Mouse (Mus musculus): Measurements from ENCODE around the gene Hist1h4d.
"Not testable (repeated sequence)": the region's sequence is repeated elsewhere in the genome, so short reads cannot be mapped to it uniquely, and the experiment has no call there.

Gene Hist1h4d

DNA sequence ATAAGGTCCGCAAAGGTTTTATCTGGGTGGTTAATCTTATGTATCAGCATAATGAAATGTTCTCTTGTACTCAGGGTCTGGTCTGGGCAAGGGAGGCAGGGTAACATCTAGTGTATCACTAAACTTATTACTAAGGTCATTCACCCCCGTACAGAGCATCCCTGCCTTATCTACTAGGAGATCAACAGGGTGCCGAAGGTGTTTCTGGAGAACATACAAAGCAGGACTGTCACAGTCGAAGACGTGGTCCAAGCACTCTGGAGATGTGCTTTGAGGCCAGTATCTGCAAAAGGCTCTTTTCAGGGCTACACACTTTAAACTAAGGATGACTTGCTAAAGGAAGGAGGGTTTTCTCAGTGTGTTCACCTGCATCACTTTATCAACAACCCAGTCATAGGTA lies 34.7 kb upstream of the Hist1h4d start:
- in situ Hi-C loops (cut with MboI; ENCODE audit: low pct_unique_long_range_greater_than_20kb in 1 of 2, low sequenced_read_pairs in 2 of 2, unreplicated experiment in 1 of 2) = no loop called here

DNA sequence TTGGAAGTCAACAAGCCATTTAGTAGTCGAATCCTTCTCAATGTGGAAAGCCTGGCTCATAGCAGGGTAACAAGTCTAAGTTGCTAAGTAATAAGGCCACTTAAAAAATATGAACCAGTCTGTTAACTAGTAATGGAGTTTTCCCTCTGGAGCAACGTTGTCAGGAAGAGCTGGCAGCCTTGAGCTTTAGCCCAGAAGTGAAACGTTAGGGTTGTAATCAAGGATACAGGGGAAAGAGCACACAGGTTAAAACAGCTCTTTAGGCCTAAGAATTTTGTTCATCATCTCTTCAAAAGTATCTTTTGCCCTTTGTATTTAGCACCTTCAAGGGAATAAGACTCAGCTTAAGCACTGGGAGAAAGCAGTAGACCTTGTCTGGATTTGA lies 30.6 kb upstream of the Hist1h4d start:
- in situ Hi-C loops (cut with MboI; ENCODE audit: low pct_unique_long_range_greater_than_20kb in 1 of 2, low sequenced_read_pairs in 2 of 2, unreplicated experiment in 1 of 2) = no loop called here

GRCm38 (mm10) chr13:23551146-23551834 lies 30.1 kb upstream of the Hist1h4d start, which contains the start of gene Hist1h4f:
Hist1h4f (minus strand) TSS chr13:23551648.
- in situ Hi-C loops (cut with MboI; ENCODE audit: low pct_unique_long_range_greater_than_20kb in 1 of 2, low sequenced_read_pairs in 2 of 2, unreplicated experiment in 1 of 2) = not testable (repeated sequence)

- in situ Hi-C loops (cut with MboI; ENCODE audit: low pct_unique_long_range_greater_than_20kb in 1 of 2, low sequenced_read_pairs in 2 of 2, unreplicated experiment in 1 of 2) = no loop called here
These were observed 29.2 kb upstream of the Hist1h4d start for GRCm38 (mm10) chr13:23551931-23552914.

DNA sequence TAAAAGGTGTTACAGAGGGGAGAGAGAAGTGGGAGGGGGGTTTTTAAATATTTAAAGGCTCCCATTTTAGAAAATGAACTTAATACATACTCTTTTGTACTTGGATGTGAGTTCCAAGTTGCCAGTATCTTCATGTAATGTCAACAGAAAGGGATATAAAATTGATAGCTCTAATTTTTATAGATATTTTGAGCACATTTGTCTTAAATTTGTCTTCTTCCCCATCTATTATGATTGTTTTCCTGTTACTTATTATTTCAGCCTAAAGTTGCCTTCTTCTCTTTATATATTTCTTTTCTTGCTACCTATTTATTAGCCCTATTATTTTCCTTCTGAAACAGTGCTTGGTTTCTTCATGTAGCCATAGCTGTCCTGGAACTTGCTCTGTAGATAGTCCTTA lies 28.4 kb upstream of the Hist1h4d start, which contains the start of gene Hist1h1d:
Gene Hist1h1d, plus strand, starts transcription at position 301 of the 400 bp plus-strand sequence.
- in situ Hi-C loops (cut with MboI; ENCODE audit: low pct_unique_long_range_greater_than_20kb in 1 of 2, low sequenced_read_pairs in 2 of 2, unreplicated experiment in 1 of 2) = no loop called here

DNA sequence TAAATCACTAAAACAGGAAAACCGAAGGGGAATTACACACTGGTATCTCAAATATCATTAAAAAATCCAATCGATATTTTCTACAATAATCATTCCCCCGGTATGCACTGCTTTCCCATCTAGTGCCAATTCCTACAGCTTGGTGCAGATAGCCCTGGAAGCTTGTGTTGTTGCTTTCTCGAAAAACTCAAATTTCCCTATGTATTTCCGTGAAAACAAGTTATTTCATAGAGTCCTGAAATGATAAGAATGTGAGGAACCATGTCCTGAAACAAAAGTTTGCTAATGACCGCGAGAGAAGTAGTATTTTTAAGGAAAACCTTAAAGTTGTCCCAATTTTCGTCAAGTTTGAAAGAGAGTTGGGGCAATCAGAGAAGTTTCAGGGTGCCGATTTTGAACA lies 27.0 kb upstream of the Hist1h4d start:
- in situ Hi-C loops (cut with MboI; ENCODE audit: low pct_unique_long_range_greater_than_20kb in 1 of 2, low sequenced_read_pairs in 2 of 2, unreplicated experiment in 1 of 2) = no loop called here

DNA sequence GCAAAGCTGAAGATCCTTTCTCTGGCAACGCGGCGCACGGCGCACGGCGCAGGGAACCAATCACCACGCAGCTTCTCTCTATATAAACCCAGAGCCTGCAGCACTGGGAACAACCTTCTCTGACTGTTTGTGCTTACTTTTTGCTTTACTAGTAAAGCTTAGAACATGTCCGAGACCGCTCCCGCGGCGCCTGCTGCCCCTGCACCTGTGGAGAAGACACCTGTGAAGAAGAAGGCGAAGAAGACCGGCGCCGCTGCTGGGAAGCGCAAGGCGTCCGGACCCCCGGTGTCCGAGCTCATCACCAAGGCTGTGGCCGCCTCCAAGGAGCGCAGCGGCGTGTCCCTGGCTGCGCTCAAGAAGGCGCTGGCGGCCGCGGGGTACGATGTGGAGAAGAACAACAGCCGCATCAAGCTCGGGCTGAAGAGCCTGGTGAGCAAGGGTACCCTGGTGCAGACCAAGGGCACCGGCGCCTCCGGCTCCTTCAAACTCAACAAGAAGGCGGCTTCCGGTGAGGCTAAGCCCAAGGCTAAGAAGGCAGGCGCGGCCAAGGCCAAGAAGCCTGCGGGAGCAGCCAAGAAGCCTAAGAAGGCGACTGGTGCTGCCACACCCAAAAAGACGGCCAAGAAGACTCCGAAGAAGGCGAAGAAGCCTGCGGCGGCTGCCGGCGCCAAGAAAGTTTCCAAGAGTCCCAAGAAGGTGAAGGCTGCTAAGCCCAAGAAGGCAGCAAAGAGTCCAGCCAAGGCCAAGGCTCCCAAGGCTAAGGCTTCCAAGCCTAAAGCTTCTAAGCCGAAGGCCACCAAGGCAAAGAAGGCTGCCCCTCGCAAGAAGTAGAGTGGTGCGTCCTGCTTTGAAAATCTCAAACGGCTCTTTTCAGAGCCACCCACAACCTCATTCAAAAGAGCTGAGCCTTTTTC lies 26.2 kb upstream of the Hist1h4d start:
- in situ Hi-C loops (cut with MboI; ENCODE audit: low pct_unique_long_range_greater_than_20kb in 1 of 2, low sequenced_read_pairs in 2 of 2, unreplicated experiment in 1 of 2) = no loop called here

DNA sequence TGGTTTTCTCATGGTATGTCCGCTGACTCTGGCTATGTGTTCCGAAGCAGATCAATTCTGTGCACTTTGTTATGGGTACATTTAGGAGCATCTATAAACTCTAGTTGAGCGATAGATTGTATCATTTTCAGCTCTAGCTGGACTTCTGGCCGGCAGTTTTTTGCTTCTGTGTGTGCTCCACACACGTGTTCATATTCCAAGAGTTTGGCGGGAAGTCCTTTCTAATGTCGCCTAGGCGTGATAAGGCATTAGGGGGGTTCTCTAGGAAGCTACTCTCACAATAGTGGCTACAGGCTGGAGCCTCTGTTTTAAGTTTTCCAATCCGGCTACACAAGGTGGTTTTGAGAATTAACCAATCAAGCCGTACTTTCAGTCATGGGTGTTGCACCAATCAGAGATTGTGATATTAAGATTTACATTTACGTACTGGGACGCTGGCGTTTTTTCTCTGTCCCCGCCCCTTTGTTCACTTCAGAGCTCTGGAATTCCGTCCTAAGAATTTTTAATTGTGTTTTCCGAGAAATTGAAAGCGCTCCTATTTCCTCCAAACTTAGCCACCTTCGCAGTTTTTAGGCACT lies 25.5 kb upstream of the Hist1h4d start:
- in situ Hi-C loops (cut with MboI; ENCODE audit: low pct_unique_long_range_greater_than_20kb in 1 of 2, low sequenced_read_pairs in 2 of 2, unreplicated experiment in 1 of 2) = no loop called here

DNA sequence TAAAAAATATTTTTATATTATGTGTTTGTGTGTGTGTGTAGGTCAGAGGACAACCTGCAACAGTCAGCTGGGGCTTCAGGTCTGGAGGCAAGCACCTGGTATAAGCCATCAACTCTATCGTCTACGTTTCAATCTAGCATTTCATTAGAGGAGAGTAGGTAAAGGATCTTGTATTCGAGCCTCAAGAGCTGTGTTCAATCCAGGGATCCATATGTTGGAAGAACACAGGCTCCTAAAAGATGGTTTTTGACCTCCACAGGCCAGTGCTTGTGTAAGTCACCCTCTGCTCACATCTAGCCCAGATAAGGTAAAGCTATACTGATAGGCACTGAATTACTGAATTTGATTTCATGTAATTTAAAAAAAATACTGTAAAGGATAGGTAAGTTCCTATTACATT lies 24.5 kb upstream of the Hist1h4d start:
- in situ Hi-C loops (cut with MboI; ENCODE audit: low pct_unique_long_range_greater_than_20kb in 1 of 2, low sequenced_read_pairs in 2 of 2, unreplicated experiment in 1 of 2) = no loop called here

DNA sequence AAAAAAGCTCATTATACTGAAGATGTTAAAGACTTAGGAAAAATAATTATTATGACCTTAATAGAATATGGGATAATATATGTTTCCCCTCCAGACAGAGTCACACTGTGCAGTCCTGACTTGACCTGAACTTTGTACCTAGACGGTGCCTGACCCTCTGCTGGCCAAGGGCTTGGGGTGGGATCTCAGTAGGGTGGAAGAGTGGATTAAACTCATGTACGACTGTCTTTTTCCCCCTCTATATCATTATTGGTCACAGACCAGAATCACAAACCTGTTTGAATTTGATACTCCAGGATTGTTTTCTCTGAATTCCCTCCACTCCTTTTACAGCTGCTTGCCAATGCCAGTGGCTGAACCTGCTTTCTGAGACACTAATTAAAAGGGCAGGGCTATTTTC lies 20.7 kb upstream of the Hist1h4d start:
- in situ Hi-C loops (cut with MboI; ENCODE audit: low pct_unique_long_range_greater_than_20kb in 1 of 2, low sequenced_read_pairs in 2 of 2, unreplicated experiment in 1 of 2) = not testable (repeated sequence)

GRCm38 (mm10) chr13:23561531-23561882 lies 19.9 kb upstream of the Hist1h4d start:
- in situ Hi-C loops (cut with MboI; ENCODE audit: low pct_unique_long_range_greater_than_20kb in 1 of 2, low sequenced_read_pairs in 2 of 2, unreplicated experiment in 1 of 2) = not testable (repeated sequence)

DNA sequence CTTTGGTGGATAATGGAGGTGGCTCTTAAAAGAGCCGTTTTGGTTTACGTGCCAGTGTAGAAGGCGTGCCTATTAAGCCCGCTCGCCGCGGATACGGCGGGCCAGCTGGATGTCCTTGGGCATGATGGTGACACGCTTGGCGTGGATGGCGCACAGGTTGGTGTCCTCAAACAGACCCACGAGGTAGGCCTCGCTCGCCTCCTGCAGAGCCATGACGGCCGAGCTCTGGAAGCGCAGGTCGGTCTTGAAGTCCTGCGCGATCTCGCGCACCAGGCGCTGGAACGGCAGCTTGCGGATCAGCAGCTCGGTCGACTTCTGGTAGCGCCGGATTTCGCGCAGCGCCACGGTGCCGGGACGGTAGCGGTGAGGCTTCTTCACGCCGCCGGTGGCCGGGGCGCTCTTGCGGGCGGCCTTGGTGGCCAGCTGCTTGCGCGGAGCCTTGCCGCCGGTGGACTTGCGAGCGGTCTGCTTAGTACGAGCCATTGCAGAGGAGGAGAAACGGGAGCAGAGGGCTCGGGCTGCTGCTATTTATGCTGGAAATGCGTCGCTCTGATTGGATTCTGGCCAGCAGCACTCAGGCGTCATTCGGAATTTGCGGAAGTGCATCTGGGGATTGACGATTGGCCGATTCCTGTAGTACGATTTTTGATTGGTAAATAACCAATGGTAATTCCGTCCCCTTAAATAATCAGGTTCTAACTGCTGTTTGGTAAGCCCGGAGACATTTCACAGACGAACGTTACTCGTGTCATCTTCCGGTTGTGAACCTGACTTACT lies 19.3 kb upstream of the Hist1h4d start, which contains the start of gene Hist1h3e:
Gene Hist1h3e, minus strand, starts transcription at position 487 of the 777 bp plus-strand sequence.
- in situ Hi-C loops (cut with MboI; ENCODE audit: low pct_unique_long_range_greater_than_20kb in 1 of 2, low sequenced_read_pairs in 2 of 2, unreplicated experiment in 1 of 2) = not testable (repeated sequence)

GRCm38 (mm10) chr13:23562699-23563462 lies 18.5 kb upstream of the Hist1h4d start:
- in situ Hi-C loops (cut with MboI; ENCODE audit: low pct_unique_long_range_greater_than_20kb in 1 of 2, low sequenced_read_pairs in 2 of 2, unreplicated experiment in 1 of 2) = no loop called here

- in situ Hi-C loops (cut with MboI; ENCODE audit: low pct_unique_long_range_greater_than_20kb in 1 of 2, low sequenced_read_pairs in 2 of 2, unreplicated experiment in 1 of 2) = no loop called here
These were observed 16.9 kb upstream of the Hist1h4d start for GRCm38 (mm10) chr13:23564482-23564881.

DNA sequence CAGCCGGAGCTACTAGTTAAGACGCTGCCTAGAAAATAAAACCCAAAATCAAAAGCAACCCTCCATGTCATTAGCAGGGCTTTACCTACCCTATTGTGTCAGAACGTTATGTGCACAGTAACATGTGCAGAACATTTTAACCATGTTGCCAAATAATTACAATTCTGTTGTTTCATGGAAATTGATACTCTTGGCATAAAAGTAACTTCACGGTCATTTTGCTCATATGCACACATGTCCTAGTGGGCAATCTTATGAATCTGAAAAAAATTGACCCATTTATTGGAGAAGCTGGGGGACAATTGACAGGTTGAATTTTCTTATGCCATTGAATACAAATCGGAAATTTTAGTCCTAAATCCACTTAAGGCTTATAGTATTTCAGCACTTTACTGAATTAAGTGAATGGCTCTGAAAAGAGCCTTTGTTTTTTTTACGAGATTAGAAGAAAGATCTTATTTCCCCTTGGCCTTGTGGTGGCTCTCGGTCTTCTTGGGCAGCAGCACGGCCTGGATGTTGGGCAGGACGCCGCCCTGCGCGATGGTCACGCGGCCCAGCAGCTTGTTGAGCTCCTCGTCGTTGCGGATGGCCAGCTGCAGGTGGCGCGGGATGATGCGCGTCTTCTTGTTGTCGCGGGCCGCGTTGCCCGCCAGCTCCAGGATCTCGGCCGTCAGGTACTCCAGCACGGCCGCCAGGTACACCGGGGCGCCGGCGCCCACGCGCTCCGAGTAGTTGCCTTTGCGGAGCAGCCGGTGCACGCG lies 11.0 kb upstream of the Hist1h4d start:
- in situ Hi-C loops (cut with MboI; ENCODE audit: low pct_unique_long_range_greater_than_20kb in 1 of 2, low sequenced_read_pairs in 2 of 2, unreplicated experiment in 1 of 2) = loop anchor here in 1 of 2 experiments (10.0 kb wide), 1 partner anchor 174 kb away; the partner anchor contains the start of genes Hist1h2bb and Hist1h3c

DNA sequence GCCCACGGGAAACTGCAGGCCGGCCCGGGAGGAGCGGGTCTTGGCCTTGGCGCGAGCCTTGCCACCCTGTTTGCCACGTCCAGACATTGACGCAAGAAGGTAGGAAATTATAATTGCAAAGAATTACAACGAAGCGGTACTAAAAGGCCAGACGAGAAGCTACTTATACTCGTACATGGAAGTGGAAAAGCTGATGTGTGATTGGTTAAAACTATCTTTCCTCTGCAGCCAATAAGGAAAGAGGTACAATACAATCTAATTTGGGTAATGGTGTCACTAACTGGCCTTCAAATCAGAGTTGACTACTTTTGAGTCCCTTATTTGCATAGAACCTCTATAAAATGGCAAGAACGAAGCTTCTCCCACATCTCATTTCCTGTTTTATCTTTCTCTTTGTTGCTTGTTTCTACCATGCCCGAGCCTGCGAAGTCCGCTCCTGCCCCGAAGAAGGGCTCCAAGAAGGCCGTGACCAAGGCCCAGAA lies 10.3 kb upstream of the Hist1h4d start, which contains the start of the genes Hist1h2ae and Hist1h2bg:
Gene Hist1h2ae, minus strand, starts transcription at position 199 of the 482 bp plus-strand sequence.
Gene Hist1h2bg, plus strand, starts transcription at position 375 of the 482 bp plus-strand sequence.
- in situ Hi-C loops (cut with MboI; ENCODE audit: low pct_unique_long_range_greater_than_20kb in 1 of 2, low sequenced_read_pairs in 2 of 2, unreplicated experiment in 1 of 2) = loop anchor here in 1 of 2 experiments (10.0 kb wide), 1 partner anchor 174 kb away; the partner anchor contains the start of genes Hist1h2bb and Hist1h3c

Measured in mouse embryonic stem cell (cell line).